Mouse (Mus musculus) spleen, adult 2 months (tissue): ENCODE results near the gene Pole. TPM values are rescaled to one million over a fixed set of nuclear protein-coding genes. Genes with fewer than 3 reads are reported as not detected.

Source experiments
- DNase-seq, 2 experiments: peaks; one replicate each; pipeline versions ENCODE4 v3.0.0 to v3.0.0-alpha.2; 2012 to 2021; ENCODE audit warnings: low spot score in 2 of 2, low read depth in 1 of 2
- H3K27ac ChIP-seq: fragments of 200-500 bp; 2 replicates; pipeline ENCODE4 v1.5.1; 2012; ENCODE audit warnings: low read length, inconsistent platforms; ENCODE audit not compliant: insufficient read depth
- H3K27me3 ChIP-seq: fragments of 200-500 bp; 2 replicates; pipeline ENCODE4 v1.6.1; 2012; ENCODE audit warnings: mild to moderate bottlenecking, moderate library complexity, low read length, inconsistent platforms; ENCODE audit not compliant: control insufficient read depth, insufficient read depth
- H3K36me3 ChIP-seq: fragments of 200-500 bp; 2 replicates; pipeline ENCODE4 v1.6.1; 2012; ENCODE audit warnings: mild to moderate bottlenecking, low read length, inconsistent platforms; ENCODE audit not compliant: control insufficient read depth, insufficient read depth
- H3K4me1 ChIP-seq: fragments of 200-500 bp; 2 replicates; pipeline ENCODE4 v1.6.1; 2011; ENCODE audit warnings: inconsistent platforms; ENCODE audit not compliant: control insufficient read depth, insufficient read depth, insufficient read length
- H3K4me3 ChIP-seq: fragments of 200-500 bp; 2 replicates; pipeline ENCODE4 v1.5.1; 2011; ENCODE audit warnings: mild to moderate bottlenecking, inconsistent platforms; ENCODE audit not compliant: insufficient read depth, insufficient read length; ENCODE audit errors: extremely low read depth
- CTCF ChIP-seq: fragments of 200-500 bp; IDR thresholded peaks from 2 replicates; pipeline ENCODE4 v1.5.1; 2011; ENCODE audit warnings: mild to moderate bottlenecking, inconsistent platforms; ENCODE audit not compliant: insufficient read depth, insufficient read length, insufficient replicate concordance; ENCODE audit errors: extremely low read depth
- POLR2A ChIP-seq: fragments of 200-500 bp; IDR thresholded peaks from 2 replicates; pipeline ENCODE4 v1.6.1; 2011; ENCODE audit warnings: low read depth, low read length, inconsistent platforms
- WGBS: fragments of 180-500 bp; shearing (Covaris S2); methylation state at CpG from one replicate; pipeline ENCODE4 v1.1.7; 2018; 5-methylcytosine and 5-hydroxymethylcytosine counted together
- polyA plus RNA-seq: library from polyadenylated mRNA; depleted of rRNA; stranded (reverse); fragments of >200 nt; gene quantifications from 2 replicates; pipeline ENCODE4 v1.2.3, GENCODE M21; 2012; rRNA removed

Gene Pole
- 5.6 and 7.0 TPM in 2 replicates for polyA plus RNA-seq

DNA sequence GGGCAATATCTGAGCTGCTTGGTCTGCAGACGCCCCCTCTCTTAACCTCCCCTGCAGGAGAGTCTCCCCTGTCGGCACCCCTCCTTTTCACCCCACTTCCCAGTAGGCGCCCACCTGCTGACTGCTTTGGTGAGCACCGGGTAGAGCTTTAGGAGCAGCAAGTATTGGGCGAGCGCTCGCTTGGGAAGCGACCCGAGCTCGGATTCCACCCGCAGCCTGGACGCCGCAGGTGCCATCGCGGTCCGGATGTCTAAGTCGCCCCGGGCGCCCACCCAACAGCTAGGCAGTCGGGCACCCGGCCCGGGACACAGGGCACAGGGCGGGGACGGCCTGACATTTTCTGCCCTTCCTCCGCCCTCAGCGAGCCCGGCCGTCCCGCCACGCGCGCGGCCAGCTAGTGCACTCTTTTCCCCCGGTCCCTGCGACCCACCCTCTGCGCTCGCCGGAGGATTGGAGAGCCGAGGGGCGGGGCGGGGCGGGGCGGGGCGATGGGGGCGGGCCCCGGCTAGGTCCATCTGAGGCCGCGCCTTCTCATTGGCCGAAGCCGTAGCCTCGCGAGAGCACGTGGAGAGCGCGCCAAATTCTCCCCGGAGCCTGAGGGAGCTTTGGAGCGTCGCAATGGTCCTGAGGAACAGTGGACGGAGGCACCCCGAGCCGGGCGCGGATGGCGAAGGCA is at the start of gene Pole, which contains the start of gene Pxmp2:
Gene Pole, plus strand, starts transcription at position 537 of the 676 bp plus-strand sequence.
Gene Pxmp2, minus strand, starts transcription at position 417 of the 676 bp plus-strand sequence.
- TF ChIP-seq CTCF = no peak
- TF ChIP-seq POLR2A = no peak
- DNase-seq = peak; percentile 67 to 84
- Histone ChIP-seq H3K27ac (no peak within 1 kb of the TSS; the same call in 1 of the 2 replicates), H3K27me3 (no peaks in the 10 kb centered on the region; the same call in 1 of the 2 replicates), H3K4me3 (peak within 1 kb of the TSS; percentile 91), H3K36me3 (no peaks in the 10 kb centered on the region), H3K4me1 (peaks cover 2% of the 10 kb centered on the region; the same call in 1 of the 2 replicates)
- under 1% methylated on average over 58 of the region's 64 CpGs for WGBS

DNA sequence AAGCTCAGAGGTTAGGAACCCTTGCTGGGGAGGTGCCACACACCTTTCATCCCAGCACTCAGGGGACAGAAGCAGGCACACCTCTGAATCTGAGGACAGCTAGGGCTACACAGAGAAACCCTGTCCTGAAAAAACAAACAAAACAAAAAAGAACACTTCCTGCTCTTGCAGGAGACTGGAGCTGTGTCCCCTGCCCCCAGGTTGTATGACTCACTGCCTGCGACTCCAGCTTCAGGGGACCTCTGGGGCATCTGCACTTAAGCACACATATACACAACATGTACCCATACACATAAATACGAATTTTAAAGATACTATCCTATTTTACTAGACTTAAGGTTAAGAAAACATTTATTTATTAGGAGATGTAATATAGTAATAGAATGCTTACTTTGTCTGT is 42.0 kb upstream of the Pole start:
- Histone ChIP-seq H3K4me3 (no peak overlapping the region), H3K36me3 (peaks cover 49% of the 10 kb centered on the region), H3K27me3 (no peaks in the 10 kb centered on the region), H3K27ac (no peak overlapping the region), H3K4me1 (no peaks in the 10 kb centered on the region)
- TF ChIP-seq CTCF (no peak), POLR2A (no peak)
- WGBS = 100% methylated on average over 2 of the region's 2 CpGs
- no peak for DNase-seq

DNA sequence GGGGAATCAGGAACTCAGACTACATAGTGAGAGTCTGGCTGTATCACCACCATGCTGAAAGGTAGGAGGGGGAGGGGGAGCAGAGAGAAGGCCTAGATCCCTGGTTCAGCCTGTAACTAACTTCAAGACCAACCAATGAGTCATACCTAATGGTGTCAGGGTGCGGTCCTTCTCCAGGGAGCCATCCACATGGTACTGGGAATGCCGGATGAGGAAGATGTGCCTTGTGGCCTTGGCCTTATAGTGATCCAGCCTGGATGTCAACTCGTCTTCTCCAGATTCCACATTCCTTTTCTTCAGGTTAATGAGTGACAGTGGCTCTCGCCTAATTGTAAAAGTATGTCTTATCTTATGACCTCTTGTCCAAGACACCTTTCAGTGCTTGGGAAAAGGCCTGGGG is 19.2 kb upstream of the Pole start:
- no peak for DNase-seq
- 94% methylated on average over 4 of the region's 4 CpGs for WGBS
- Histone ChIP-seq H3K4me3 (no peak overlapping the region), H3K4me1 (peaks cover 6% of the 10 kb centered on the region; the same call in 1 of the 2 replicates), H3K27ac (no peak overlapping the region), H3K36me3 (peaks cover 13% of the 10 kb centered on the region), H3K27me3 (no peaks in the 10 kb centered on the region)
- TF ChIP-seq CTCF (no peak), POLR2A (no peak)

DNA sequence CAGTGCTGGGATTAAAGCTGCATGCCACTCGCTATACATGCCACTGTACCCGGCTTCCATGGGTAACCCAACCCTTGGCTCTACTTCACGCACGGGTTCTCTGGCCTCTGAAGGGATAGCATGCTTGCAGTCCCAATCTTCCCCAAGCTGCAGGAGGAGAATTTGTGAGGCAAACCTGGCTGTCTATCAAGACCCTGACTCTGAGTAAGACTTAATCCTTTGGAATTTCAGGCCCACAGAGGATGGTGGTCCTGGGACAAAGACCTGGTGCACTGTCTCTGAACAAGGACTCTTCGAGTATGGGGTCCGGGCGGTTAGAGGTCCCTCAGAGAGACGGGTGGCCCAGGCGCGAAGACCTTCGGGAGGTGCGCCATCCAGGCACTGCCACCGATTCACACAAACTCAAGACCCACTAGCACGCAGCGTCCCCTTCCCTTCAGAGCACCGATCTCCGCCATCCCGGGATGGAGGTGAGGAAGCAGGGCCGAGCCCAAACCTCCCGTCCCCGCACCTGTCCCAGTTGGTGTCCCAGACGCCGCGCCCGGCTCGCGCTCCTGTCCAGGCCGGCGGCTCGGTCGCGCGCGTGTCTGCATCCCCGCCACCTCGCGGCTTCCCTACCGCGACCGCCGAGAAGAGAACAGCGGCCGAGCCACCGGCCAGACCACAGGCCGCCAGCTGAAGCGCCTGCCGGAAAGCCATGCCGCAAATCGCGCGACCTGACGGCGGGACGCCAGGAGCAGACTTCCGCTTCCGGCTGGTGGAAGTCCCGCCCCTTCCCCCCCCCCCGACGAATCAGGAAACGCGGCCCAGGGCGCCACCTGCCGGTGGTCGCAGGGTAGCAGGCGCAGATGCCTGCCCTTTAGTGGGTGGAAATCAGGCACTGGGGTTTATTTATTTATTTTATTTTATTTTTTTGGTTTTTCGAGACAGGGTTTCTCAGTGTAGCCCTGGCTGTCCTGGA is 16.7 kb upstream of the Pole start, which contains the start of gene Pgam5:
Gene Pgam5, minus strand, starts transcription at position 773 of the 961 bp plus-strand sequence.
- H3K27ac ChIP-seq = peak within 1 kb of the TSS; percentile 52
- WGBS = under 1% methylated on average over 66 of the region's 66 CpGs
- peak; percentile 76 to 79 for DNase-seq

DNA sequence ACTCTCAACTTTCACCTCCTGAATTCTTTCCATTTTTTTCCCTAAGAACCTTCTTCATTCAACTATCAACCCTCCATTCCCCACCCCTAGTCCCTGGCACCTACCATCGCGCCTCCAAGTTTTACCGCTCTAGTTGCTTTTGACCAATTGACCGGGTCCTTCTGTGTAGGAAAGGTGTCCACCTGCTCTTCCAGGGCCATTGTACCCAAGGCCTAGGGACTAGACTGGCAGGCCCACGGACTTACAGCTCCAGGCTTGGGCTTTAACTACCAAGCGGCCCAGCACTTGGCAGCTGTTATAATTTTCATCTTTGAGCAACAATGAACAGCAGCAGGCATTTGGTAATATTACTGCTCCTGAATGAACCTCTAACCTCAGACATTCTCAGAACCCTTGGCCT is 15.9 kb upstream of the Pole start:
- no peak for DNase-seq
- no peak for TF ChIP-seq CTCF
- TF ChIP-seq POLR2A = no peak
- Histone ChIP-seq H3K27me3 (no peaks in the 10 kb centered on the region), H3K4me3 (no peak overlapping the region), H3K27ac (no peak overlapping the region), H3K4me1 (peaks cover 6% of the 10 kb centered on the region; the same call in 1 of the 2 replicates), H3K36me3 (peaks cover 6% of the 10 kb centered on the region)
- WGBS = 96% methylated on average over 6 of the region's 6 CpGs

More for the DNA sequence above, 16.7 kb upstream of the Pole start, which contains the start of gene Pgam5:
- Histone ChIP-seq H3K36me3 (peaks cover 13% of the 10 kb centered on the region), H3K27me3 (no peaks in the 10 kb centered on the region), H3K4me1 (peaks cover 6% of the 10 kb centered on the region; the same call in 1 of the 2 replicates), H3K4me3 (peak within 1 kb of the TSS; percentile 98)
- TF ChIP-seq POLR2A (peak; percentile 37; the same call in 1 of the 2 replicates), CTCF (peak; percentile 94)

DNA sequence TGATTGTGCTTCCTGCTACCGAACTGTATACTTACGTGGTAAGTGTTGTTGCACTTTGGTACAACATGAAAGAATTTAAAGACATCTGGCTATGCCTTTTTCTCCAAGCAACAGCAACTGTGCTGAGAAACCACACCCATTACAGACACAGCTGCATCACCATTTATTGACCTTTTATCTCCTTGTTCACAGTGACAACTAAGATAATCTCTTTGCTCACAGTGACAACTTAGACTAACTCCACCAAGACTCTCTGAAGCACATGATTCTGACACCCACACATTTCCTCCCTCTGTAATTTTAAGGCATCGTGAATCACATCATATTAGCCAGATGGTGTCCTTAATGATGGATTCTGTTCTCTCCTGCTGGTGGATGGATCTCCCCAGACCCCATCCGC is 12.0 kb upstream of the Pole start:
- H3K36me3 ChIP-seq = no peaks in the 10 kb centered on the region
- TF ChIP-seq POLR2A = no peak
- TF ChIP-seq CTCF = no peak
- DNase-seq = no peak
- H3K4me3 ChIP-seq = no peak overlapping the region
- WGBS = 77% methylated on average over 4 of the region's 4 CpGs
- 0 out of 2 replicates have a peak, but pooled peaks cover under 1% of the 10 kb centered on the region for H3K4me1 ChIP-seq
- H3K27me3 ChIP-seq = no peaks in the 10 kb centered on the region
- no peak overlapping the region for H3K27ac ChIP-seq
